Mouse (Mus musculus): ENCODE measurements around the gene Tmem132c.

Tmem132c gene

GRCm38 (mm10) chr5:127499151-127499827 is 257.7 kb downstream of the Tmem132c start:
- DNase-seq: no peak

- DNase-seq: no peak
Observed at GRCm38 (mm10) chr5:127502838-127503237, 261.2 kb downstream of the Tmem132c start.

GRCm38 (mm10) chr5:127505697-127506096 is 264.1 kb downstream of the Tmem132c start:
- peak in 1 of 2 experiments; percentile 18 for DNase-seq

GRCm38 (mm10) chr5:127511653-127512052 is 270.0 kb downstream of the Tmem132c start:
- peak; percentile 45 to 51 for DNase-seq

GRCm38 (mm10) chr5:127515960-127516359 is 274.4 kb downstream of the Tmem132c start:
- peak; percentile 28 to 34 for DNase-seq

GRCm38 (mm10) chr5:127522744-127523476 is 281.3 kb downstream of the Tmem132c start:
- peak; percentile 82 for DNase-seq

GRCm38 (mm10) chr5:127527344-127527974 is 285.9 kb downstream of the Tmem132c start:
- DNase-seq: no peak

GRCm38 (mm10) chr5:127537508-127537907 is 295.9 kb downstream of the Tmem132c start:
- no peak for DNase-seq

GRCm38 (mm10) chr5:127546585-127546991 is 305.0 kb downstream of the Tmem132c start:
- DNase-seq: peak; percentile 92

GRCm38 (mm10) chr5:127548136-127548535 is 306.5 kb downstream of the Tmem132c start:
- peak; percentile 52 to 71 for DNase-seq

- DNase-seq: no peak
Observed at GRCm38 (mm10) chr5:127561086-127561485, 319.5 kb downstream of the Tmem132c start.

GRCm38 (mm10) chr5:127567165-127567741 is 325.6 kb downstream of the Tmem132c start:
- no peak for DNase-seq

- DNase-seq: peak; percentile 64 to 69
Observed at GRCm38 (mm10) chr5:127577419-127577818, 335.8 kb downstream of the Tmem132c start.

- peak; percentile 44 to 53 for DNase-seq
Observed at GRCm38 (mm10) chr5:127583658-127584057, 342.1 kb downstream of the Tmem132c start.

GRCm38 (mm10) chr5:127587854-127588253 is 346.2 kb downstream of the Tmem132c start:
- DNase-seq: peak in 1 of 2 experiments; percentile 24

GRCm38 (mm10) chr5:127592406-127592805 is 350.8 kb downstream of the Tmem132c start:
- no peak for DNase-seq

GRCm38 (mm10) chr5:127592854-127593253 is 351.2 kb downstream of the Tmem132c start:
- DNase-seq: peak; percentile 55 to 61

- no peak for DNase-seq
Observed at GRCm38 (mm10) chr5:127595676-127596075, 354.1 kb downstream of the Tmem132c start.

GRCm38 (mm10) chr5:127596862-127597261 is 355.3 kb downstream of the Tmem132c start:
- no peak for DNase-seq

- no peak for DNase-seq
Observed at GRCm38 (mm10) chr5:127602996-127603395, 361.4 kb downstream of the Tmem132c start.

GRCm38 (mm10) chr5:127607507-127607906 is 365.9 kb downstream of the Tmem132c start:
- DNase-seq: no peak

- no peak for DNase-seq
Observed at GRCm38 (mm10) chr5:127609191-127609714, 367.6 kb downstream of the Tmem132c start.

Data from cerebellum, postnatal 10 days (tissue).